Mouse (Mus musculus) intestine, embryonic 16.5 days (tissue): ENCODE measurements at regions not wholly inside any gene's neighbourhood (a gene's known extent, or its start where the extent isn't known, plus 50 kb on each side); places are given as distances from the start of the nearest gene placed in this dataset.
"Not testable (repeated sequence)": the region's sequence is repeated elsewhere in the genome, so short reads cannot be mapped to it uniquely, and the experiment has no call there.

Experiments used
- ATAC-seq: fragments of 200-750 bp; cut with Nextera tagmentation; 2 replicates; pipeline ENCODE4 v1.8.0; 2017; ENCODE audit warnings: moderate TSS enrichment, moderate library complexity
- H3K27ac ChIP-seq: fragments of 300-500 bp; sonication (generic); 2 replicates; pipeline ENCODE4 v1.5.1; 2014; ENCODE audit warnings: mild to moderate bottlenecking, low read length
- H3K27me3 ChIP-seq: fragments of 300-500 bp; sonication (generic); replicated peaks from 2 replicates; pipeline ENCODE4 v1.6.1; 2014; ENCODE audit warnings: low read length, control low read depth, mixed read lengths; ENCODE audit not compliant: control insufficient read depth, insufficient read depth
- H3K36me3 ChIP-seq: fragments of 300-500 bp; sonication (generic); 2 replicates; pipeline ENCODE4 v1.6.1; 2014; ENCODE audit warnings: low read length, control low read depth; ENCODE audit not compliant: control insufficient read depth, insufficient read depth
- H3K4me1 ChIP-seq: fragments of 300-500 bp; sonication (generic); 2 replicates; pipeline ENCODE4 v1.6.1; 2014; ENCODE audit warnings: low read length, control low read depth, mixed read lengths; ENCODE audit not compliant: control insufficient read depth, insufficient read depth
- H3K4me2 ChIP-seq: fragments of 300-500 bp; sonication (generic); 2 replicates; pipeline ENCODE4 v1.6.1; 2014; ENCODE audit warnings: low read depth, low read length, control low read depth
- H3K4me3 ChIP-seq: fragments of 300-500 bp; sonication (generic); 2 replicates; pipeline ENCODE4 v1.5.1; 2014; ENCODE audit warnings: mild to moderate bottlenecking, low read length
- H3K9ac ChIP-seq: fragments of 300-500 bp; sonication (generic); 2 replicates; pipeline ENCODE4 v1.6.1; 2014; ENCODE audit warnings: low read depth, low read length
- H3K9me3 ChIP-seq: fragments of 300-500 bp; sonication (generic); 2 replicates; pipeline ENCODE4 v1.6.1; 2016; ENCODE audit warnings: low read length, control low read depth; ENCODE audit not compliant: control insufficient read depth
- WGBS: fragments of 180-500 bp; shearing (Covaris S2); extraction: QIAGEN DNeasy Blood & Tissue Kit; methylation state at CpG from one replicate; pipeline ENCODE4 v1.1.7; 2014; 5-methylcytosine and 5-hydroxymethylcytosine counted together

- peak; percentile 53; the same call in 1 of the 2 replicates for ATAC-seq
- no peaks in the 10 kb centered on the region for H3K4me1 ChIP-seq
- H3K9ac ChIP-seq: no peak overlapping the region
- H3K4me2 ChIP-seq: no peak overlapping the region
- WGBS: 18% methylated on average over 2 of the region's 2 CpGs
- H3K27ac ChIP-seq: no peak overlapping the region
- H3K4me3 ChIP-seq: no peak overlapping the region
- no peaks in the 10 kb centered on the region for H3K9me3 ChIP-seq
- no peaks in the 10 kb centered on the region for H3K36me3 ChIP-seq
- H3K27me3 ChIP-seq: no peaks in the 10 kb centered on the region
Observed at GRCm38 (mm10) chr6:60657117-60657911, 172.3 kb downstream of the Snca start.

GRCm38 (mm10) chr6:60646983-60647617, 182.6 kb downstream of the Snca start:
- not testable (repeated sequence) for H3K4me1 ChIP-seq, H3K27me3 ChIP-seq, ATAC-seq, H3K36me3 ChIP-seq, H3K27ac ChIP-seq, H3K9me3 ChIP-seq, H3K9ac ChIP-seq, H3K4me2 ChIP-seq, H3K4me3 ChIP-seq
- 54% methylated on average over 2 of the region's 2 CpGs for WGBS

- H3K4me3 ChIP-seq: no peak overlapping the region
- H3K27ac ChIP-seq: no peak overlapping the region
- H3K27me3 ChIP-seq: no peaks in the 10 kb centered on the region
- no peak for ATAC-seq
- H3K4me2 ChIP-seq: no peak overlapping the region
- no peak overlapping the region for H3K9ac ChIP-seq
- no peaks in the 10 kb centered on the region for H3K9me3 ChIP-seq
- H3K4me1 ChIP-seq: no peaks in the 10 kb centered on the region
- 70% methylated on average over 2 of the region's 2 CpGs for WGBS
- H3K36me3 ChIP-seq: no peaks in the 10 kb centered on the region
Observed at GRCm38 (mm10) chr6:60642251-60642650, 187.4 kb downstream of the Snca start.

GRCm38 (mm10) chr6:60616313-60616712, 213.3 kb downstream of the Snca start:
- no peak for ATAC-seq
- H3K4me3 ChIP-seq: no peak overlapping the region
- H3K4me2 ChIP-seq: no peak overlapping the region
- H3K9ac ChIP-seq: no peak overlapping the region
- no peaks in the 10 kb centered on the region for H3K9me3 ChIP-seq
- no peak overlapping the region for H3K27ac ChIP-seq
- H3K27me3 ChIP-seq: no peaks in the 10 kb centered on the region
- H3K36me3 ChIP-seq: no peaks in the 10 kb centered on the region
- H3K4me1 ChIP-seq: no peaks in the 10 kb centered on the region

DNA sequence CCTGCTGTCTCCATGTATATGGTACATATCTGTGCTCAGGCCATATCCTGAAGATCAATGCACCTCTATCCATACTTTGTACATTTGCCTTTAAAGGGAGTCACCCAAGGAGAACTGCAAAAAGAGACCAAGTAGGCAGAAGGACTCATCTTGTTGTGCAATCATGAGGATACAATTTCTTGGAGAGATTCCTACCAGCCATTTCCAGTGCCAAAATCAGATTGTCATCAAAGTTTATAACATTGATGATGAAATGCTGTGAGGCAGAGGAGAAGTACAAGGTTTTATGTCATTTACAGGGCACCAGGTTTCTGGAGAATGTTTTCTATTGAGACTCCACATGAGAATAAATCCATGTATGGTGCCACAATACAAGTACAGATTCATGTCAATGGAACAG, 229.5 kb downstream of the Snca start:
- Histone ChIP-seq H3K4me1 (no peaks in the 10 kb centered on the region), H3K27ac (no peak overlapping the region), H3K4me3 (no peak overlapping the region), H3K36me3 (no peaks in the 10 kb centered on the region), H3K9ac (no peak overlapping the region), H3K27me3 (no peaks in the 10 kb centered on the region), H3K4me2 (no peak overlapping the region), H3K9me3 (no peaks in the 10 kb centered on the region)
- ATAC-seq: no peak

DNA sequence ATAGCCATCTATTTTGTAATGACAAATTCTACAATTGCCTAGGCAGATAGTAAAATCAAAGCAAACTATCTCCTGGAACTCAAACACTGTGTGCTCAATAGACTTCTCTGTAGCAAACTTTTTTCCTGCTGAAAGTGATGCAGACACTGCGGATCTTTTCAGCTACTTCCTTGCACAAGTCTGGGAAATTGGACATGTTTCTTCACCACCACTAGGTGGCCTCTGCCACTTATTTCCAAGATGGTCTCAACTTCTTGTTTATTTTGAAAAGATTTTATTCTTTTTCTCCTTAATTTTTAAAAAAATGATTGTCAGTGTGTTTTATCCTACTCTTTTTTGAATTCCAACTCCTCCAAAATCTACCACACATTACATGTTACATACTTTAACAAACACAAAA, 265.4 kb downstream of the Snca start:
- no peak overlapping the region for H3K4me2 ChIP-seq
- no peak overlapping the region for H3K4me3 ChIP-seq
- H3K27ac ChIP-seq: no peak overlapping the region
- no peaks in the 10 kb centered on the region for H3K27me3 ChIP-seq
- no peak overlapping the region for H3K9ac ChIP-seq
- WGBS: 68% methylated on average over 1 of the region's 1 CpGs
- H3K4me1 ChIP-seq: no peaks in the 10 kb centered on the region
- no peaks in the 10 kb centered on the region for H3K9me3 ChIP-seq
- no peak for ATAC-seq
- H3K36me3 ChIP-seq: no peaks in the 10 kb centered on the region

DNA sequence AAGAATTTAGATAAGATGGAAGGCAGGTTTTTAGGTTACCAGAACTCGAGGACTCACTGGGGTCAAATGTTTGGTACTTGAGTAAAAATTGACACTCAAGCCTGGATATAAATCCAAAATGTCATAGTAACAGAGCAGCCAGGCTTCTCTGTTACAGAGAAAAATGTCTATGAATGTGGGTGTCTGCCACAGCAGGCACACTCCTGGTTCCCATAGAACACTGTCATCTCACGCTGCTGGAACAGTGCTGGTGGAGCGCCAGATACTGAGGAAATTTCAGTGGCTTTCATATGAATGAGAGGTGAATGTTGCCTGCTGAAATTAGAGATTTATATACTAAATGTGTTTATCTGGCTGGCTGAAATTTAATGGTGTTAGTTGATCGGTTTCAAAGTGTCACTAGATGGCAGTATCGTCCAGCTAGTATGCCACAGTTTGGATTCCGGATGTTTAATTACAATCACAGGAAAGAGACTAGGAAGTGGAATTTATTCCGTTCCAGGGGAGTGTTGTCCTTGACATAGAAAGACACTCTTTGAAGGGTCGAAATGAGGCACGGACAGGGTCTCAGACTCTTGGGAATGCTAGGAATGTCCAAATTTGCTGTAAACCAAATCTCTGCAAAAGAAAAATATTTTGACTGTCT, 273.9 kb downstream of the Snca start:
- Histone ChIP-seq H3K36me3 (no peaks in the 10 kb centered on the region), H3K27ac (no peak overlapping the region), H3K9ac (no peak overlapping the region), H3K9me3 (peaks cover 2% of the 10 kb centered on the region; the same call in 1 of the 2 replicates), H3K4me2 (no peak overlapping the region), H3K4me1 (no peaks in the 10 kb centered on the region), H3K4me3 (no peak overlapping the region), H3K27me3 (no peaks in the 10 kb centered on the region)
- ATAC-seq: no peak
- 48% methylated on average over 9 of the region's 9 CpGs for WGBS
